In the genomic region with DNA sequence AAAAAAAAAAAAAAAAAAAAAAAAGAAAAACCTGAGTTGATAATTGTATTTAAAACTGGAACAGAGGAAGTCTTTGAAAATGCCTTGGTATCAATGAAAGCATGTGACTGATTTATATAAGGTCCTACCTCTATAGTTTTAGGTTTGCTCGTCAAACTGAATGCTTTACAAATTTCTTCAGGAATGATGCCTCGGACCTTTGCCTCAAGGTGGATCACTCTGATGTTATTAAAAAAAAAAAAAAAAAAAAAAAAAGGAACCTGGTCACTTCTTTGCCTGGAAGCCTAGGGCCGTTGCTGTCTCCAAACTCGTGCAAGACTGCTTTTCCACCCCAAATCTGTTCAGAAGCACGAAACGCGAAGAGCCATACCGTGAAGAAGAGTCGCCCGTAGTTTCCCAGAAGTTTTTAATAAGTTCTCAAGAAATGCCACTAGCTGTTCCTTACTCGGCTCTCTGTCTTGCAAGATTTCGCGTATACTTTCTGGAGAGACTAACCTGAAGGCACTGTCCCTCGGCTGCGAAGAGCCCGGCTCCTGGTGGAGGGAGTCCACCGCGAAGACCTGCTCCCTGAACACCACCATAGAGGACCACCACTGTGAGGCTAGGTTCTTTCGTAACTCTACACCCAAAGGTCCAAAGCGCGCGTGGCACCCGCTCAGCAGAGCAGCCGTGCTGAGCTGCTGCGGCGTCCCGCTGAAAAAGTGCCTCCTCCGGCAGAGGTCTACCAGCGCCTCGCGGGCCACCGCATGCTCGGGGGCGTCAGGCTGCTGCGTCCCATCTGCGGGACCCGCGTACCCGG, we compare ENCODE assay signal across 8 mouse cellular contexts. TPM values are rescaled to one million over a fixed set of nuclear protein-coding genes. Genes with fewer than 3 reads are reported as not detected.
DNase-seq lines count a peak whose midpoint lies in the region; ATAC-seq and TF ChIP-seq lines count a peak whose summit lies in the region.

No protein-coding gene starts in this region.

- H3K4me2 ChIP-seq in lung, embryonic 14.5 days = peak overlapping the region; percentile 81
- peak overlapping the region; percentile 65 for H3K4me2 ChIP-seq in embryonic facial prominence, embryonic 12.5 days (replicated peaks)
- peak overlapping the region; percentile 88 for H3K4me2 ChIP-seq in myocyte (ENCODE audit: low read depth)

- WGBS in lung, embryonic 14.5 days = 1% methylated on average over 39 of the region's 39 CpGs
- 2% methylated on average over 39 of the region's 39 CpGs for WGBS in embryonic facial prominence, embryonic 12.5 days

- peak; percentile 82 for ATAC-seq in lung, embryonic 14.5 days (ENCODE audit: insufficient read depth)
- ATAC-seq in embryonic facial prominence, embryonic 12.5 days (ENCODE audit: insufficient number of reproducible peaks, insufficient read depth, low FRiP score, low TSS enrichment) = peak; percentile 75; the same call in 1 of the 2 replicates
- ATAC-seq in inflammation-experienced regulatory T-cells, adult 6 months = peak; percentile 17

- intact Hi-C loops in left cerebral cortex, postnatal 14 days (cut with DNase I) = no loop called here

- peak overlapping the region; percentile 92 for H3K9ac ChIP-seq in lung, embryonic 14.5 days
- peak overlapping the region; percentile 75 for H3K9ac ChIP-seq in embryonic facial prominence, embryonic 12.5 days

- no peak for TF ChIP-seq POLR2A in myocyte (IDR thresholded peaks at IDR 0.05; ENCODE audit: insufficient read length, low read depth)

- no peak for DNase-seq in lung, embryonic 14.5 days
- no peak for DNase-seq in lung, postnatal 4 days
- DNase-seq in left cerebral cortex, postnatal 14 days (ENCODE audit: low spot score in 2 of 2) = no peak
- DNase-seq in thymus, postnatal 36 days = no peak
- DNase-seq in right cerebral cortex, postnatal 36 days (ENCODE audit: low spot score in 2 of 2) = no peak

- H3K27me3 ChIP-seq in lung, embryonic 14.5 days (ENCODE audit: insufficient read depth, low read length) = no peaks in the 10 kb centered on the region
- H3K27me3 ChIP-seq in embryonic facial prominence, embryonic 12.5 days = no peaks in the 10 kb centered on the region
- no peaks in the 10 kb centered on the region for H3K27me3 ChIP-seq in myocyte (ENCODE audit: control insufficient read depth, insufficient read depth, insufficient read length)

- no peaks in the 10 kb centered on the region for H3K9me3 ChIP-seq in lung, embryonic 14.5 days (ENCODE audit: low read depth, low read length)
- no peaks in the 10 kb centered on the region for H3K9me3 ChIP-seq in embryonic facial prominence, embryonic 12.5 days

- H3K27ac ChIP-seq in lung, embryonic 14.5 days (ENCODE audit: low read depth) = peak overlapping the region; percentile 95
- H3K27ac ChIP-seq in embryonic facial prominence, embryonic 12.5 days = peak overlapping the region; percentile 95

- H3K79me2 ChIP-seq in myocyte (ENCODE audit: control insufficient read depth, insufficient read depth) = peaks cover 26% of the 10 kb centered on the region

- no peaks in the 10 kb centered on the region for H3K4me1 ChIP-seq in lung, embryonic 14.5 days (ENCODE audit: insufficient read depth)
- peaks cover 6% of the 10 kb centered on the region for H3K4me1 ChIP-seq in embryonic facial prominence, embryonic 12.5 days

- TF ChIP-seq CTCF in lung, embryonic 14.5 days (IDR thresholded peaks at IDR 0.05; ENCODE audit: low read depth) = peak; percentile 13; the same call in 1 of the 2 replicates

- peaks cover 67% of the 10 kb centered on the region for H3K36me3 ChIP-seq in lung, embryonic 14.5 days (ENCODE audit: insufficient read depth)
- H3K36me3 ChIP-seq in embryonic facial prominence, embryonic 12.5 days = peaks cover 58% of the 10 kb centered on the region
- H3K36me3 ChIP-seq in myocyte (ENCODE audit: control insufficient read depth, insufficient read depth) = peaks cover 50% of the 10 kb centered on the region

- peak overlapping the region; percentile 79 for H3K4me3 ChIP-seq in lung, embryonic 14.5 days (ENCODE audit: low read depth, low read length)
- peak overlapping the region; percentile 66 for H3K4me3 ChIP-seq in embryonic facial prominence, embryonic 12.5 days
- peak overlapping the region; percentile 54 for H3K4me3 ChIP-seq in myocyte

- peak overlapping the region; percentile 27 for H3ac ChIP-seq in myocyte (ENCODE audit: control insufficient read depth, insufficient read length)

TF ChIP-seq in myocyte, 11 proteins besides CTCF, POLR2A, EP300 and RAD21:
- no peak for TF ChIP-seq TCF12 (IDR thresholded peaks at IDR 0.05; ENCODE audit: insufficient read depth, poor library complexity, severe bottlenecking)
- TF ChIP-seq POLR2AphosphoS2 (IDR thresholded peaks at IDR 0.05; ENCODE audit: insufficient read length, low read depth) = no peak
- TF ChIP-seq SRF (IDR thresholded peaks at IDR 0.05; ENCODE audit: control insufficient read depth, insufficient read length, low read depth) = no peak
- no peak for TF ChIP-seq CEBPB (IDR thresholded peaks at IDR 0.05; ENCODE audit: insufficient read depth, poor library complexity, severe bottlenecking)
- TF ChIP-seq MYOG (IDR thresholded peaks at IDR 0.05; ENCODE audit: control insufficient read depth in 1 of 3, insufficient read depth in 1 of 3, insufficient read length in 2 of 3, low read depth in 2 of 3) = no peak
- TF ChIP-seq MAX (IDR thresholded peaks at IDR 0.05; ENCODE audit: low read depth) = no peak
- TF ChIP-seq MYOD1 (IDR thresholded peaks at IDR 0.05; ENCODE audit: control insufficient read depth in 1 of 3, insufficient read length in 2 of 3, low read depth in 2 of 3) = no peak
- TF ChIP-seq REST (IDR thresholded peaks at IDR 0.05; ENCODE audit: insufficient read depth, insufficient read length) = no peak
- TF ChIP-seq USF1 (IDR thresholded peaks at IDR 0.05; ENCODE audit: low read depth) = no peak
- no peak for TF ChIP-seq E2F4 (IDR thresholded peaks at IDR 0.05; ENCODE audit: insufficient read depth)
- TF ChIP-seq TCF3 (IDR thresholded peaks at IDR 0.05; ENCODE audit: insufficient read length, low read depth) = no peak

RNA-seq across cellular contexts. Expression of gene Polg2, which starts 0.5 kb away (rescaled TPM):
- polyA plus RNA-seq in lung, embryonic 14.5 days (2014; fragmentation: Nextera tagmentation; extraction: Ambion mirVana) = 8.6 and 9.9 TPM in 2 replicates
- polyA plus RNA-seq in embryonic facial prominence, embryonic 12.5 days (2016; fragmentation: Nextera tagmentation; extraction: Ambion mirVana) = 14.3 and 15.2 TPM in 2 replicates
- 10 to 100 TPM; 12.5 to 20.8 (median 13.3) TPM for polyA plus RNA-seq in inflammation-experienced regulatory T-cells, adult 6 months (2017; shearing (Covaris generic))
- polyA plus RNA-seq in myocyte (2012; fragmentation: generic; extraction: Trizol) = 4.4 TPM
- total RNA-seq in left cerebral cortex, postnatal 14 days (2021) = 1 to 10 TPM; 3.6 to 4.3 TPM

RNA-seq across cellular contexts. Expression of gene Ddx5, which starts 10.2 kb away (rescaled TPM):
- polyA plus RNA-seq in lung, embryonic 14.5 days (2014; fragmentation: Nextera tagmentation; extraction: Ambion mirVana) = 408 and 429 TPM in 2 replicates
- 390 and 406 TPM in 2 replicates for polyA plus RNA-seq in embryonic facial prominence, embryonic 12.5 days (2016; fragmentation: Nextera tagmentation; extraction: Ambion mirVana)
- polyA plus RNA-seq in inflammation-experienced regulatory T-cells, adult 6 months (2017; shearing (Covaris generic)) = 100 to 1,000 TPM; 400 to 575 (median 510) TPM
- polyA plus RNA-seq in myocyte (2012; fragmentation: generic; extraction: Trizol) = 198 TPM
- 100 to 1,000 TPM; 574 to 616 TPM for total RNA-seq in left cerebral cortex, postnatal 14 days (2021)

RNA-seq across cellular contexts. Expression of gene Cep95, which starts 10.3 kb away (rescaled TPM):
- 17.1 and 18.8 TPM in 2 replicates for polyA plus RNA-seq in lung, embryonic 14.5 days (2014; fragmentation: Nextera tagmentation; extraction: Ambion mirVana)
- 28.1 and 30.2 TPM in 2 replicates for polyA plus RNA-seq in embryonic facial prominence, embryonic 12.5 days (2016; fragmentation: Nextera tagmentation; extraction: Ambion mirVana)
- 10 to 100 TPM; 23.6 to 40.6 (median 34.6) TPM for polyA plus RNA-seq in inflammation-experienced regulatory T-cells, adult 6 months (2017; shearing (Covaris generic))
- 3.5 TPM for polyA plus RNA-seq in myocyte (2012; fragmentation: generic; extraction: Trizol)
- 10 to 100 TPM in 1 of 2 experiments, 1 to 10 TPM in 1; 8.3 to 12.0 TPM for total RNA-seq in left cerebral cortex, postnatal 14 days (2021)

RNA-seq across cellular contexts. Expression of gene Milr1, which starts 27.8 kb away (rescaled TPM):
- 1.6 and 1.7 TPM in 2 replicates for polyA plus RNA-seq in lung, embryonic 14.5 days (2014; fragmentation: Nextera tagmentation; extraction: Ambion mirVana)
- polyA plus RNA-seq in embryonic facial prominence, embryonic 12.5 days (2016; fragmentation: Nextera tagmentation; extraction: Ambion mirVana) = 1.4 TPM in 2 replicates
- polyA plus RNA-seq in inflammation-experienced regulatory T-cells, adult 6 months (2017; shearing (Covaris generic)) = 10 to 100 TPM in 2 of 3 experiments, 1 to 10 TPM in 1; 9.0 to 12.2 (median 11.5) TPM
- 7.7 TPM for polyA plus RNA-seq in myocyte (2012; fragmentation: generic; extraction: Trizol)
- under 1 TPM in 1 of 2 experiments, not detected in 1; 0.21 TPM for total RNA-seq in left cerebral cortex, postnatal 14 days (2021)

RNA-seq across cellular contexts. Expression of gene Pecam1, which starts 28.4 kb away (rescaled TPM):
- 89.5 and 95.9 TPM in 2 replicates for polyA plus RNA-seq in lung, embryonic 14.5 days (2014; fragmentation: Nextera tagmentation; extraction: Ambion mirVana)
- polyA plus RNA-seq in embryonic facial prominence, embryonic 12.5 days (2016; fragmentation: Nextera tagmentation; extraction: Ambion mirVana) = 28.9 and 30.5 TPM in 2 replicates
- 100 to 1,000 TPM in 2 of 3 experiments, 10 to 100 TPM in 1; 44.4 to 106 (median 100) TPM for polyA plus RNA-seq in inflammation-experienced regulatory T-cells, adult 6 months (2017; shearing (Covaris generic))
- 0.01 TPM for polyA plus RNA-seq in myocyte (2012; fragmentation: generic; extraction: Trizol)
- total RNA-seq in left cerebral cortex, postnatal 14 days (2021) = 10 to 100 TPM; 19.2 to 21.7 TPM

Comparison
In these comparisons a context has a peak if more than half of its experiments do, and no peak if none do; other contexts are left out.
1. ATAC-seq: peak in every context shown above with its lines; median percentile 82 in lung, embryonic 14.5 days; 75 in embryonic facial prominence, embryonic 12.5 days; 17 in inflammation-experienced regulatory T-cells, adult 6 months.